Mouse (Mus musculus) limb, embryonic 12.5 days (tissue): ENCODE measurements around the gene Sept9. TPM values are rescaled to one million over a fixed set of nuclear protein-coding genes. Genes with fewer than 3 reads are reported as not detected.

ENCODE experiments used
- ATAC-seq: fragments of 200-750 bp; cut with Nextera tagmentation; 2 replicates; pipeline ENCODE4 v1.8.0; 2017; ENCODE audit warnings: low read depth, moderate TSS enrichment; ENCODE audit not compliant: insufficient number of reproducible peaks, insufficient read depth, low FRiP score, low TSS enrichment
- H3K27ac ChIP-seq: fragments of 300-500 bp; sonication (generic); 2 replicates; pipeline ENCODE4 v1.5.1; 2016; ENCODE audit warnings: mild to moderate bottlenecking, moderate library complexity
- H3K27me3 ChIP-seq: fragments of 300-500 bp; sonication (generic); 2 replicates; pipeline ENCODE4 v1.6.1; 2016; ENCODE audit warnings: mild to moderate bottlenecking, moderate library complexity
- H3K36me3 ChIP-seq: fragments of 300-500 bp; sonication (generic); 2 replicates; pipeline ENCODE4 v1.6.1; 2016; ENCODE audit warnings: mild to moderate bottlenecking, moderate library complexity
- H3K4me1 ChIP-seq: fragments of 300-500 bp; sonication (generic); replicated peaks from 2 replicates; pipeline ENCODE4 v1.6.1; 2016
- H3K4me2 ChIP-seq: fragments of 300-500 bp; sonication (generic); 2 replicates; pipeline ENCODE4 v1.6.1; 2016; ENCODE audit warnings: mild to moderate bottlenecking, moderate library complexity
- H3K4me3 ChIP-seq: fragments of 300-500 bp; sonication (generic); replicated peaks from 2 replicates; pipeline ENCODE4 v1.5.1; 2016; ENCODE audit warnings: mild to moderate bottlenecking
- H3K9ac ChIP-seq: fragments of 300-500 bp; sonication (generic); replicated peaks from 2 replicates; pipeline ENCODE4 v1.6.1; 2016; ENCODE audit warnings: mild to moderate bottlenecking, moderate library complexity
- H3K9me3 ChIP-seq: fragments of 300-500 bp; sonication (generic); 2 replicates; pipeline ENCODE4 v1.6.1; 2016; ENCODE audit warnings: mild to moderate bottlenecking, moderate library complexity
- WGBS: fragments of 180-500 bp; shearing (Covaris S2); methylation state at CpG from one replicate; pipeline ENCODE4 v1.1.7; 2016; 5-methylcytosine and 5-hydroxymethylcytosine counted together
- polyA plus RNA-seq: library from polyadenylated mRNA; unstranded; fragments of >200 nt; fragmentation: Nextera tagmentation; extraction: Ambion mirVana; gene quantifications from 2 replicates; pipeline ENCODE4 v1.2.1, GENCODE M21; 2016

Sept9 gene
- polyA plus RNA-seq, 1 experiment from 2014 or later = 234 TPM

- 90% methylated on average over 7 of the region's 7 CpGs for WGBS
- no peak overlapping the region for H3K4me2 ChIP-seq
- no peaks in the 10 kb centered on the region for H3K36me3 ChIP-seq
- no peak overlapping the region for H3K4me3 ChIP-seq
- no peak for ATAC-seq
- peaks cover 19% of the 10 kb centered on the region for H3K4me1 ChIP-seq
- peaks cover 43% of the 10 kb centered on the region for H3K27me3 ChIP-seq
- H3K27ac ChIP-seq = no peak overlapping the region
- H3K9ac ChIP-seq = no peak overlapping the region
- no peaks in the 10 kb centered on the region for H3K9me3 ChIP-seq
Observed at GRCm38 (mm10) chr11:117196681-117197080, 2.8 kb upstream of the Sept9 start.

- peaks cover 54% of the 10 kb centered on the region for H3K27me3 ChIP-seq
- no peak overlapping the region for H3K9ac ChIP-seq
- no peak overlapping the region for H3K4me2 ChIP-seq
- peaks cover 27% of the 10 kb centered on the region for H3K4me1 ChIP-seq
- no peaks in the 10 kb centered on the region for H3K36me3 ChIP-seq
- H3K27ac ChIP-seq = no peak overlapping the region
- no peak overlapping the region for H3K4me3 ChIP-seq
- no peaks in the 10 kb centered on the region for H3K9me3 ChIP-seq
- ATAC-seq = no peak
- WGBS = 89% methylated on average over 5 of the region's 5 CpGs
Observed at GRCm38 (mm10) chr11:117198122-117198521, 1.3 kb upstream of the Sept9 start.

DNA sequence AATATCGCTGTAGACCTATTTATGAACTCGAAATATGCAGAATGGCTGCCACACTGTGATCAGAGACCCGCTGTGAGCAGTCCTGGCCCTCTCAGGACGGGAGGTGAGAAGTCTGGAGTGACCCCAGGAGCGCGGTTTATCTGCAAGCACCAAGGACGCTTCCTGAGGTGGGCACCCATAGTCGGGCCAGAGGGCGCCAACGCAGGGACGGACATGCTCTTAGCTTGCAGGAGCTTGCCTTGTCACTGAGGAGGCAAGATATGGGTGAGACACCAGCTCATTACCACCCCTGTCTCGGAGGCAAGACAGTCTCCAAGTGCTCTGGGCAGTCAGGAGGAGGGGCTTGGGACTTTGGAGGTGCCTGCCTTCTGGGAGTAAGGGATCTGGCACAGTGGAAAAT lies 2.4 kb downstream of the Sept9 start:
- H3K9ac ChIP-seq = no peak overlapping the region
- no peaks in the 10 kb centered on the region for H3K36me3 ChIP-seq
- ATAC-seq = no peak
- H3K4me1 ChIP-seq = peaks cover 44% of the 10 kb centered on the region
- no peak overlapping the region for H3K4me2 ChIP-seq
- WGBS = 86% methylated on average over 12 of the region's 12 CpGs
- H3K9me3 ChIP-seq = no peaks in the 10 kb centered on the region
- H3K4me3 ChIP-seq = no peak overlapping the region
- H3K27me3 ChIP-seq = peaks cover 62% of the 10 kb centered on the region
- H3K27ac ChIP-seq = no peak overlapping the region

GRCm38 (mm10) chr11:117204606-117205005 lies 5.1 kb downstream of the Sept9 start:
- H3K4me1 ChIP-seq = peaks cover 54% of the 10 kb centered on the region
- H3K9me3 ChIP-seq = 0 out of 2 replicates have a peak, but pooled peaks cover 4% of the 10 kb centered on the region
- H3K27ac ChIP-seq = 0 out of 2 replicates have a peak overlapping the region, but pooled peaks have one; percentile 42
- H3K9ac ChIP-seq = no peak overlapping the region
- no peaks in the 10 kb centered on the region for H3K36me3 ChIP-seq
- no peak overlapping the region for H3K4me3 ChIP-seq
- no peak for ATAC-seq
- WGBS = 88% methylated on average over 8 of the region's 8 CpGs
- H3K27me3 ChIP-seq = peaks cover 39% of the 10 kb centered on the region
- no peak overlapping the region for H3K4me2 ChIP-seq

- WGBS = 77% methylated on average over 6 of the region's 6 CpGs
- Histone ChIP-seq H3K9ac (no peak overlapping the region), H3K9me3 (0 out of 2 replicates have a peak, but pooled peaks cover 4% of the 10 kb centered on the region), H3K27me3 (peaks cover 34% of the 10 kb centered on the region), H3K27ac (0 out of 2 replicates have a peak overlapping the region, but pooled peaks have one; percentile 13), H3K4me2 (no peak overlapping the region), H3K4me1 (peaks cover 50% of the 10 kb centered on the region), H3K4me3 (no peak overlapping the region), H3K36me3 (no peaks in the 10 kb centered on the region)
- no peak for ATAC-seq
Observed at GRCm38 (mm10) chr11:117205042-117205441, 5.6 kb downstream of the Sept9 start.

- Histone ChIP-seq H3K9ac (no peak overlapping the region), H3K4me3 (no peak overlapping the region), H3K27me3 (peaks cover 30% of the 10 kb centered on the region), H3K36me3 (no peaks in the 10 kb centered on the region), H3K27ac (0 out of 2 replicates have a peak overlapping the region, but pooled peaks have one; percentile 13), H3K4me1 (peaks cover 46% of the 10 kb centered on the region), H3K4me2 (no peak overlapping the region), H3K9me3 (0 out of 2 replicates have a peak, but pooled peaks cover 4% of the 10 kb centered on the region)
- WGBS = 79% methylated on average over 9 of the region's 9 CpGs
- no peak for ATAC-seq
Observed at GRCm38 (mm10) chr11:117205447-117205846, 6.0 kb downstream of the Sept9 start.

DNA sequence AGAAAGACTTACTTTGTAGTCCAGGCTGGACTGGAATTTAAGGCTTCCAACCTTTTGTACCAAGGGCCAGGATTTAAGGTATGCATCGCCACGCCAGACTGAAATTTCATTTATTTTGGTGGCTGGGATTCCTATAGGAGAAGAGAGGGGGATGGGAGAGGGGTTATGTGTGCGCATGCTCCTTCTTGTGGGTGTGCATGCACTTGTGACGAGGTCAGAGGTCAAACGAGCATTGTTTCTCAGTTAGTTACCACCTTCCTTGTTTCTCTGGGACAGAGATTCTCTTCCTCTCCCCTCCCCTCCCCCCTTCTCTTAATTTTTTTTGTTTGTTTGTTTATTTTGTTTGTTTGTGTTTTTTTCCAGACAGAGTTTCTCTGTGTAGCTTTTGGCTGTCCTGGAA lies 8.0 kb downstream of the Sept9 start:
- H3K4me3 ChIP-seq = no peak overlapping the region
- ATAC-seq = no peak
- no peak overlapping the region for H3K9ac ChIP-seq
- H3K4me1 ChIP-seq = peaks cover 37% of the 10 kb centered on the region
- H3K9me3 ChIP-seq = 0 out of 2 replicates have a peak, but pooled peaks cover 4% of the 10 kb centered on the region
- 66% methylated on average over 5 of the region's 5 CpGs for WGBS
- no peak overlapping the region for H3K27ac ChIP-seq
- H3K4me2 ChIP-seq = no peak overlapping the region
- no peaks in the 10 kb centered on the region for H3K36me3 ChIP-seq
- H3K27me3 ChIP-seq = peaks cover 13% of the 10 kb centered on the region; the same call in 1 of the 2 replicates

DNA sequence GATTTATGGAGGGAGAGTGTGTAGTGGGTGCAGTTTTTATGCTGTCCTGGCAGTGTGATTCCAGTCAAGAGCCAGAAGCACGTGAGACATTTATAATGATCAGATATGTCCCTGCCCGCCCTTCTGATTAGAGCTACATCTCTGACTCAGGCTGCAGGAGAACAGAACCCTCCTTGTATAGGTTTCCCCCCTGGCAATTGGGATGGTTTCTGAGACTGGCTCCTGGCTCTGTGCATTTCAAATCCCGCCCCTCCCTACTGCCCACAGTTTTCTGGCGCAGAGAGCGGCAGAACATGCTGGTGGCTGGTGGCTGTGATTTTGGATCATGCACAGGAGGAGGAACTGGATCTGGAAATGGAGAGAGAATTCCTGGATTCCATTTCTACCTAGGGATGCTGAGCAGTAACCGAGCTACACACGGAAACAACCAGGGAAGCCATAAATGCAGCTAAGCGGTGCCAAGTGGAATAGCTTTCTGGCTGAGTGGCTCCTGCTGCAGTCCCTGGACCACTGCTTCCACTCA lies 8.8 kb downstream of the Sept9 start:
- 75% methylated on average over 8 of the region's 8 CpGs for WGBS

DNA sequence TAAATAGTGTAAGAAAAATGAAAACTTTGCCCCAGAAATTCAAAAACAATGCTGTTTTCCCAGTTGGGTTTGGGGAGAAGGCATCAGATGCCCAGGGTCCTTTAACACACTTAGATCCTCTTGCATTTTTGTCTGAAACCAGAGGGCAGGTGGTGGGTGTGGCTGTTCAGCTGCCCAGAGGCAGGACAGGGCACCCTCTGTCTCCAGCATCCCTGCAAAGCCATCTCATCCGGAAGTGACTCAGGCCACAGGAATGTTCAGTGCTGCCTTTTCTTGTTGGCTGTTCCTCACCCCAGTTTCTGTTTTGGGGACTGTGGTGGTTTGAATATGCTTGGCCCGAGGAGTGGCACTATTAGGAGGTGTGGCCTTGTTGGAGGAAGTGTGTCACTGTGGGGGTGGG lies 17.3 kb downstream of the Sept9 start:
- Histone ChIP-seq H3K9ac (no peak overlapping the region), H3K4me3 (no peak overlapping the region), H3K4me2 (no peak overlapping the region), H3K36me3 (no peaks in the 10 kb centered on the region), H3K27ac (no peak overlapping the region), H3K27me3 (no peaks in the 10 kb centered on the region), H3K4me1 (no peaks in the 10 kb centered on the region), H3K9me3 (no peaks in the 10 kb centered on the region)
- no peak for ATAC-seq
- WGBS = 69% methylated on average over 2 of the region's 2 CpGs

More for the DNA sequence above, 8.8 kb downstream of the Sept9 start:
- Histone ChIP-seq H3K4me3 (no peak overlapping the region), H3K9me3 (0 out of 2 replicates have a peak, but pooled peaks cover 4% of the 10 kb centered on the region), H3K9ac (no peak overlapping the region), H3K4me2 (no peak overlapping the region), H3K27ac (peak overlapping the region; percentile 66), H3K36me3 (no peaks in the 10 kb centered on the region), H3K27me3 (peaks cover 7% of the 10 kb centered on the region; the same call in 1 of the 2 replicates), H3K4me1 (peaks cover 32% of the 10 kb centered on the region)
- ATAC-seq = no peak

- ATAC-seq = no peak
- Histone ChIP-seq H3K9ac (no peak overlapping the region), H3K4me1 (no peaks in the 10 kb centered on the region), H3K27me3 (no peaks in the 10 kb centered on the region), H3K4me2 (no peak overlapping the region), H3K9me3 (no peaks in the 10 kb centered on the region), H3K27ac (no peak overlapping the region), H3K4me3 (no peak overlapping the region), H3K36me3 (no peaks in the 10 kb centered on the region)
- WGBS = 88% methylated on average over 6 of the region's 6 CpGs
Observed at GRCm38 (mm10) chr11:117218070-117218469, 18.6 kb downstream of the Sept9 start.

- Histone ChIP-seq H3K36me3 (no peaks in the 10 kb centered on the region), H3K4me1 (no peaks in the 10 kb centered on the region), H3K9ac (no peak overlapping the region), H3K27me3 (no peaks in the 10 kb centered on the region), H3K4me3 (no peak overlapping the region), H3K4me2 (no peak overlapping the region), H3K27ac (no peak overlapping the region), H3K9me3 (no peaks in the 10 kb centered on the region)
- no peak for ATAC-seq
- 90% methylated on average over 6 of the region's 6 CpGs for WGBS
Observed at GRCm38 (mm10) chr11:117218498-117218897, 19.0 kb downstream of the Sept9 start.

- ATAC-seq = no peak
- Histone ChIP-seq H3K4me3 (no peak overlapping the region), H3K4me1 (peaks cover 1% of the 10 kb centered on the region; the same call in 1 of the 2 replicates), H3K4me2 (no peak overlapping the region), H3K27me3 (no peaks in the 10 kb centered on the region), H3K9ac (no peak overlapping the region), H3K27ac (no peak overlapping the region), H3K36me3 (no peaks in the 10 kb centered on the region), H3K9me3 (no peaks in the 10 kb centered on the region)
- WGBS = 86% methylated on average over 8 of the region's 8 CpGs
Observed at GRCm38 (mm10) chr11:117220777-117221176, 21.3 kb downstream of the Sept9 start.
